Mouse (Mus musculus): Measurements from ENCODE around the gene Rac3. TPM values are rescaled to one million over a fixed set of nuclear protein-coding genes. Genes with fewer than 3 reads are reported as not detected.

The Rac3 gene
- polyA plus RNA-seq, 1 experiment from 2014 or later: 9.7 TPM

- ATAC-seq (replicated peaks; ENCODE audit: insufficient number of reproducible peaks, low FRiP score, low TSS enrichment, low read depth) (no peak), DNase-seq (ENCODE audit: low spot score) (no peak)
- H3K27me3 ChIP-seq (ENCODE audit: control insufficient read depth, insufficient read depth, low read length): no peaks in the 10 kb centered on the region
- H3K27ac ChIP-seq (replicated peaks; ENCODE audit: low read depth, low read length): no peak overlapping the region
- H3K9ac ChIP-seq (replicated peaks; ENCODE audit: low read length): no peak overlapping the region
- H3K36me3 ChIP-seq (replicated peaks; ENCODE audit: control insufficient read depth, insufficient read depth, low read depth, low read length): no peaks in the 10 kb centered on the region
- no peaks in the 10 kb centered on the region for H3K9me3 ChIP-seq (replicated peaks; ENCODE audit: control insufficient read depth, low read length)
- no peaks in the 10 kb centered on the region for H3K4me1 ChIP-seq (ENCODE audit: control insufficient read depth, insufficient read depth, low read length)
- 97% methylated on average over 3 of the region's 3 CpGs for WGBS
- H3K4me2 ChIP-seq (ENCODE audit: low read depth, low read length): no peak overlapping the region
- H3K4me3 ChIP-seq (ENCODE audit: low read depth, low read length): no peak overlapping the region
Observed at GRCm38 (mm10) chr11:120683536-120683935, 37.7 kb upstream of the Rac3 start.

DNA sequence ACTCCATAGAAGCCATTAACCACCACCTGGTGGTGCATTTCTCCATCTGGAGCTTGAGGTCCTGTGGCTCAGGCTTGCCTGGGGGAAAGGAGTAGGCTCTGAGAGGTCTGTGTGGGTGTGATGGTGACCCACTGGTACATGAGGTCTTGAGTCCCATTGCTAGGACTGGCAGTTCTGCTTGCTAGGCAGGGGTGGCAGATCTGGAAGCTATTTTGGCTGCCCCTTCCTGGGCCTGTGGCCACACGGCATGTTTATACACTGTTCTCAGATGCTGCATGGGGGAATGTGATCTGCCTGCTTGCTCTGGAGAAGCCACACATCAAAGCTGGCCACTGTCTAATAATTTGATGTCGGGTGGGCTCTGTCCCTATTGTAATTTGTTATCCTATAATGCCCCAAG lies 37.2 kb upstream of the Rac3 start:
- H3K4me3 ChIP-seq (ENCODE audit: low read depth, low read length): no peak overlapping the region
- no peak for DNase-seq (ENCODE audit: low spot score)
- H3K27me3 ChIP-seq (ENCODE audit: control insufficient read depth, insufficient read depth, low read length): no peaks in the 10 kb centered on the region
- no peaks in the 10 kb centered on the region for H3K9me3 ChIP-seq (replicated peaks; ENCODE audit: control insufficient read depth, low read length)
- H3K4me2 ChIP-seq (ENCODE audit: low read depth, low read length): no peak overlapping the region
- 70% methylated on average over 2 of the region's 2 CpGs for WGBS
- H3K9ac ChIP-seq (replicated peaks; ENCODE audit: low read length): no peak overlapping the region
- ATAC-seq (replicated peaks; ENCODE audit: insufficient number of reproducible peaks, low FRiP score, low TSS enrichment, low read depth): no peak
- H3K27ac ChIP-seq (replicated peaks; ENCODE audit: low read depth, low read length): no peak overlapping the region
- H3K4me1 ChIP-seq (ENCODE audit: control insufficient read depth, insufficient read depth, low read length): no peaks in the 10 kb centered on the region
- H3K36me3 ChIP-seq (replicated peaks; ENCODE audit: control insufficient read depth, insufficient read depth, low read depth, low read length): no peaks in the 10 kb centered on the region; the same call in 1 of the 2 replicates

DNA sequence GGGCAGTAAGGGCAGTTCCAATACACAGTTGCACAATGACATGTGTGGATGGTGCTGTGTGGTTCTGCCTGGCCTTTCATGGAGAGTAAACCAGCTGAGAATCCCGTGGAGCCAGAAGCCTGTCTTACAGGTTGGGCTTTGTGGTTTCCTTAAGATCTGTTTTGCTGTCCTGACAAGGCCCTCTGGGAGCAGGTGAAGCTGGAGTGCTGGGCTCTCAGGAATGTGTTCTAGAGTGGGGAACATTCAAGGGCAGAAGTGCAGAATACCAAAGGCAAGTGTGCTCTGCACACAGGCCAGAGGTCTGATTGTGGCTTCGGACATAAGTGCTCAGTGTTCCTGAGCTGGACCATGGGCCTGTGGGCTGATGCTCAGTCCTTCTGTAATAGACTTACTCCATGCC lies 36.6 kb upstream of the Rac3 start:
- Histone ChIP-seq H3K36me3 (replicated peaks; ENCODE audit: control insufficient read depth, insufficient read depth, low read depth, low read length) (no peaks in the 10 kb centered on the region; the same call in 1 of the 2 replicates), H3K4me2 (ENCODE audit: low read depth, low read length) (no peak overlapping the region)
- WGBS: 86% methylated on average over 2 of the region's 2 CpGs

DNA sequence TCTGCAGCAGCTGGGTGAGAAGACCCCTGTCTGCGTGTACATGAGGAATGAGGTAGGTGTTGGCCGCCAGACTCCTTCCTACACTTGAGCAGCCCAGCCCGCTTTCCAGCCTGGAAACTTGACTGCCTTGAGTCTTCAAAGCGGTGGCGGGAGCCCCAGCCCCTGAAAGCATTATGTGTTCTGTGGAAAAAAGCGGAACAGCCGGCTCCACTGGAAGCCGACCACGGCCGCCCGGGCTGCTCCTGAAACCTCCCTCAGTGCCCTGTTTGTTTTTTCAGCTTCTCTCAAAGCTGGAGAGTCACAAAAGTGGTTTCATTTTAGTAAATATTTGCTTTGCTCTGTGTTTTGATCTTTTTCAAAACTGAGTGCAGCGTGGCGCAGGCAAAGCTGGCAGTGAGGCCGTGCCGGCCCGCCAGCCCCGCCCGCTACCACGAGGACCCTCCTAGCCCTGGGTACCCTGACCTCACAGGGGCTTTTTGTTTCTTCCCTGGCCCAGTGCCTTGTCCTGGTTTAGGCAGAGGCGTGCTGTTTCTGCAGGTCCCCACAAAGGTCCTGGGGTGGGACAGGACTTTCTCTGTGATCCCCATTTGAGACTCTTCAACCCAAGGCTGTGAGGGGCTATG lies 34.5 kb upstream of the Rac3 start:
- Histone ChIP-seq H3K9ac (replicated peaks; ENCODE audit: low read length) (no peak overlapping the region), H3K27ac (replicated peaks; ENCODE audit: low read depth, low read length) (no peak overlapping the region), H3K4me1 (ENCODE audit: control insufficient read depth, insufficient read depth, low read length) (no peaks in the 10 kb centered on the region), H3K4me3 (ENCODE audit: low read depth, low read length) (no peak overlapping the region), H3K36me3 (replicated peaks; ENCODE audit: control insufficient read depth, insufficient read depth, low read depth, low read length) (no peaks in the 10 kb centered on the region; the same call in 1 of the 2 replicates), H3K9me3 (replicated peaks; ENCODE audit: control insufficient read depth, low read length) (no peaks in the 10 kb centered on the region), H3K4me2 (ENCODE audit: low read depth, low read length) (no peak overlapping the region), H3K27me3 (ENCODE audit: control insufficient read depth, insufficient read depth, low read length) (no peaks in the 10 kb centered on the region)
- 72% methylated on average over 20 of the region's 20 CpGs for WGBS
- no peak for DNase-seq (ENCODE audit: low spot score)
- no peak for ATAC-seq (replicated peaks; ENCODE audit: insufficient number of reproducible peaks, low FRiP score, low TSS enrichment, low read depth)

More for the DNA sequence above, 36.6 kb upstream of the Rac3 start:
- DNase-seq (ENCODE audit: low spot score) (no peak), ATAC-seq (replicated peaks; ENCODE audit: insufficient number of reproducible peaks, low FRiP score, low TSS enrichment, low read depth) (no peak)
- Histone ChIP-seq H3K4me1 (ENCODE audit: control insufficient read depth, insufficient read depth, low read length) (no peaks in the 10 kb centered on the region), H3K27me3 (ENCODE audit: control insufficient read depth, insufficient read depth, low read length) (no peaks in the 10 kb centered on the region), H3K9ac (replicated peaks; ENCODE audit: low read length) (no peak overlapping the region), H3K27ac (replicated peaks; ENCODE audit: low read depth, low read length) (no peak overlapping the region), H3K9me3 (replicated peaks; ENCODE audit: control insufficient read depth, low read length) (no peaks in the 10 kb centered on the region), H3K4me3 (ENCODE audit: low read depth, low read length) (no peak overlapping the region)

DNA sequence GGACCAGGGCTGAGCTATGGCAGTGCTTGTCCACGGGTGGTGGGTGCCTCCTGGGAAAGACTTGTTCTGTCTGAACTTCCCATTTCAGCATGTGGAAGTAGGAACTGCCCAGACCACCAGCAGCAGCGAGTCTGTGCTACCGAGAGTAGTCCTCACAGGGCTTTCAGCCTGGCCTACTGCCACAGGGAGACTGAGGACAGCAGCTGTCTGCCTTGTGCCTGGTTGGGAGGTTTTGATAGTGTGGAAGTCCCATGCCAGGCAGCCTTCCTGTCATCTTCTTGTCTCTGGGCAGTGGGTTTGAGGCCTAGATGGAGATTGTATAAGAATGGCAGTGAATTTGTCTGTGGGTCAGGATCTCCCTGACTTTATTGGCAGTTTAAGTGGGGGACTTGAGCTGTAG lies 31.9 kb upstream of the Rac3 start:
- Histone ChIP-seq H3K9me3 (replicated peaks; ENCODE audit: control insufficient read depth, low read length) (no peaks in the 10 kb centered on the region), H3K27ac (replicated peaks; ENCODE audit: low read depth, low read length) (no peak overlapping the region), H3K36me3 (replicated peaks; ENCODE audit: control insufficient read depth, insufficient read depth, low read depth, low read length) (no peaks in the 10 kb centered on the region; the same call in 1 of the 2 replicates), H3K4me3 (ENCODE audit: low read depth, low read length) (no peak overlapping the region), H3K27me3 (ENCODE audit: control insufficient read depth, insufficient read depth, low read length) (no peaks in the 10 kb centered on the region), H3K4me1 (ENCODE audit: control insufficient read depth, insufficient read depth, low read length) (no peaks in the 10 kb centered on the region), H3K9ac (replicated peaks; ENCODE audit: low read length) (no peak overlapping the region), H3K4me2 (ENCODE audit: low read depth, low read length) (no peak overlapping the region)
- 87% methylated on average over 3 of the region's 3 CpGs for WGBS
- ATAC-seq (replicated peaks; ENCODE audit: insufficient number of reproducible peaks, low FRiP score, low TSS enrichment, low read depth) (no peak), DNase-seq (ENCODE audit: low spot score) (no peak)

GRCm38 (mm10) chr11:120692471-120693011 lies 28.7 kb upstream of the Rac3 start:
- H3K9ac ChIP-seq (replicated peaks; ENCODE audit: low read length): no peak overlapping the region
- no peaks in the 10 kb centered on the region for H3K9me3 ChIP-seq (replicated peaks; ENCODE audit: control insufficient read depth, low read length)
- H3K4me1 ChIP-seq (ENCODE audit: control insufficient read depth, insufficient read depth, low read length): no peaks in the 10 kb centered on the region
- no peak overlapping the region for H3K4me3 ChIP-seq (ENCODE audit: low read depth, low read length)
- H3K27ac ChIP-seq (replicated peaks; ENCODE audit: low read depth, low read length): no peak overlapping the region
- no peaks in the 10 kb centered on the region; the same call in none of the 2 replicates for H3K36me3 ChIP-seq (replicated peaks; ENCODE audit: control insufficient read depth, insufficient read depth, low read depth, low read length)
- H3K4me2 ChIP-seq (ENCODE audit: low read depth, low read length): no peak overlapping the region
- no peaks in the 10 kb centered on the region for H3K27me3 ChIP-seq (ENCODE audit: control insufficient read depth, insufficient read depth, low read length)
- no peak for DNase-seq (ENCODE audit: low spot score)
- 97% methylated on average over 4 of the region's 4 CpGs for WGBS
- no peak for ATAC-seq (replicated peaks; ENCODE audit: insufficient number of reproducible peaks, low FRiP score, low TSS enrichment, low read depth)

DNA sequence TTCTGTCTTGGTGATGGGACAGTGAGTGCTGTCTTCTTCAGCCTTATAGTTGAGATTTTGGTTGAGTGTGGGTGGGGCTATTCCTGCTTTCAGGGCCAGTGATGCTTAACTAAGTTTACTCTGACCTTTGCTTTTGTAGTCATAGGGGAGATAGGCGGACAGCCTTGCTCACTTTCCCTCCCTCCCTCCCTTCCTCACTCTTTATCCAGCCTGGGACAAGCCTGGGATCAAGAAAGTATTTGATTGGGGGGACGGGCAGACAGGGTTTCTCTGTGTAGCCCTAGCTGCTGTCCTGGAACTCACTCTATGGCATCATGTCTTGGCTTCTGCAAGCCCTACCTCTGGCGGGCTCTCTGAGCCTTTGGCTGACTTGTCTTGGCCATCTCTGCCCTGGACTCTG lies 27.8 kb upstream of the Rac3 start:
- no peak overlapping the region for H3K4me2 ChIP-seq (ENCODE audit: low read depth, low read length)
- DNase-seq (ENCODE audit: low spot score) (no peak), ATAC-seq (replicated peaks; ENCODE audit: insufficient number of reproducible peaks, low FRiP score, low TSS enrichment, low read depth) (no peak)
- no peak overlapping the region for H3K4me3 ChIP-seq (ENCODE audit: low read depth, low read length)
- no peak overlapping the region for H3K9ac ChIP-seq (replicated peaks; ENCODE audit: low read length)
- H3K9me3 ChIP-seq (replicated peaks; ENCODE audit: control insufficient read depth, low read length): no peaks in the 10 kb centered on the region
- WGBS: 76% methylated on average over 3 of the region's 3 CpGs
- no peaks in the 10 kb centered on the region for H3K4me1 ChIP-seq (ENCODE audit: control insufficient read depth, insufficient read depth, low read length)
- no peaks in the 10 kb centered on the region; the same call in none of the 2 replicates for H3K36me3 ChIP-seq (replicated peaks; ENCODE audit: control insufficient read depth, insufficient read depth, low read depth, low read length)
- H3K27me3 ChIP-seq (ENCODE audit: control insufficient read depth, insufficient read depth, low read length): no peaks in the 10 kb centered on the region
- no peak overlapping the region for H3K27ac ChIP-seq (replicated peaks; ENCODE audit: low read depth, low read length)

DNA sequence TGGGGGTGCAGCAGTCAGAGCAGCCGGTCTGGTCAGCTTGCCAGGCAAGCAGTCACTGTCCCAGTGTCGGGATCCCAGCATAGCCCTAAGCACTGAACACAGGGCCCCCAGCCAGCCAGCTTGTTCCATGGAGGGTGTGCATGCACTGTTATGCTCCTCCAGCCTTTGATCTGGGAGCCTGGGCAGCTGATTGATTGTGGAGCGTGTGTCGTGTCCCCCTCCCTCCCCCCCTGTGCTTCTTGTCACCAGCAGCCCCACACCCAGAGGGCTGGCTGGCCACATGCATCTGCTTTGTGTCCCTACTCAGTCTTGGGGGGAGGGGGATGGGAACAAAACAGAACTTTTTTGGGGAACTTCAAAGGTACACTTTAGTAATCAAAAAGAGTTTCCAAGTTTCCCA lies 26.1 kb upstream of the Rac3 start:
- Histone ChIP-seq H3K27me3 (ENCODE audit: control insufficient read depth, insufficient read depth, low read length) (no peaks in the 10 kb centered on the region), H3K36me3 (replicated peaks; ENCODE audit: control insufficient read depth, insufficient read depth, low read depth, low read length) (no peaks in the 10 kb centered on the region; the same call in none of the 2 replicates), H3K4me1 (ENCODE audit: control insufficient read depth, insufficient read depth, low read length) (no peaks in the 10 kb centered on the region), H3K4me3 (ENCODE audit: low read depth, low read length) (no peak overlapping the region), H3K27ac (replicated peaks; ENCODE audit: low read depth, low read length) (0 out of 2 replicates have a peak overlapping the region, but pooled peaks have one; percentile 43), H3K9me3 (replicated peaks; ENCODE audit: control insufficient read depth, low read length) (no peaks in the 10 kb centered on the region), H3K4me2 (ENCODE audit: low read depth, low read length) (no peak overlapping the region), H3K9ac (replicated peaks; ENCODE audit: low read length) (no peak overlapping the region)
- ATAC-seq (replicated peaks; ENCODE audit: insufficient number of reproducible peaks, low FRiP score, low TSS enrichment, low read depth): peak; percentile 64
- WGBS: 41% methylated on average over 4 of the region's 4 CpGs
- DNase-seq (ENCODE audit: low spot score): peak; percentile 39

Data from embryonic facial prominence, embryonic 11.5 days (tissue).